Mouse (Mus musculus) kidney, postnatal 25 days (tissue): ENCODE data around the gene Hes6.

Experiments used
- DNase-seq, 2 experiments: peaks; one replicate each; pipeline ENCODE4 v3.0.0; 2021; ENCODE audit warnings: mixed read lengths in 2 of 2

The Hes6 gene

GRCm38 (mm10) chr1:91404976-91405375 lies 8.9 kb downstream of the Hes6 start:
- DNase-seq = no peak

DNA sequence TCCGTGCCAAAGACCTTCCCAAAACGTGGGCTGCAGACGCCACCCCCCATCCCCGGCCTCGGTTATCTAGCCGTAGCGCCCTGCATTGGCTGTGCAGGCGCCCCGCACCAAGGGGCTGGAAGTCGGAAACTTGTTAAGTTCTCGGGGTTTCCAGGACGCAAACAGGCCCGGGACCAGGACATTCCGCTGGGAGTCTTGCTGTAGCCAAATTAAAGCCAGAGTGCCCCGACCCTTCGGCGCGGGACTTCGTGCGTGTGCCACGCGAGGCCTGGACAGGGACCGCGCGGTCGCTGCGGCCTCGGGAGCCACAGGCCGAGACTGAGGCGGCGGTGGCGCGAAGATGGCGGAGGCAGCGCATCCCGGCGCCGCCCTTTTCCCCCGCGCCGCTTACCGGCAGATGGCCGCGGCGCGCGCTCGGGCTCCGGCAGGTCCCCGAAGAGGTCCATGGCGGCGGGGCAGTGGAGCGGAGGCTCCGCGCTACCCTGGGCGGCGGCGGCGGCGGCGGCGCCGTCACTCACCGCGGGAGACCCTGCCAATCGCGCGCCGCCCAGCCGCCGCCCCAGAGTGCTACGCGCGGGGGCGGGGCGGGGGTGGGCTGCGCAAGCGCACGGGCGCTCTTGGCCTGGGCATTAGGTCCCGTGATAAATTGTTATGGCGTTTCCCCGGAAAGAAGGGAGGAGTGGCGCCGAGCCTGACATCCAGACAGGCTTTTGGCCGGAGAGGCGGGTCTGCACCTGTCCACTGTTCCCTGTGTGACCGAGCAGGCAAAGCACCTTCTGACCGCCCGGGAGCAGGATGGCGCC lies 15.4 kb downstream of the Hes6 start, which contains the start of gene Ilkap:
Ilkap (minus strand) TSS at position 556 of the 803 bp plus-strand sequence.
- peak; percentile 85 to 91 for DNase-seq

GRCm38 (mm10) chr1:91397927-91398259 lies 15.9 kb downstream of the Hes6 start:
- DNase-seq = peak; percentile 17 to 41

DNA sequence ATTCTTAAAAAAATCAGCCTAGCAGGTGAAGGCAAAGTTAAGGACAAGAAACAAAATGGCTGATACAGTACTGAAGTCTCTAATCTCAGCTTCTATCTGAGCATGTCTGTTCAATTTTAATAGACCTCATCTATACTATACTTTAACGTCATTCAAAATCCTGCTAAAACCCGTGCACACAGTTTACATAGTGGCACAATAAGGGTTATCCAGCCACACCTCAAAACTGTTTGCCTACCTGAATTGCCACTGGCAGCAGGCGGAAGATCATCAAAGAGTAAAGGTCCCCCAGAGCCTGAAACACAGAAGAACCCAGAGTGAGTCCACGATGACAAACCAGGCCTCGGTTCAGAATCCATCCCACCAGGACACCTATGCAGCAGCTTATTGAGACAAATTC lies 23.5 kb downstream of the Hes6 start:
- peak in 1 of 2 experiments; percentile 11 for DNase-seq

- no peak for DNase-seq
Observed at GRCm38 (mm10) chr1:91381091-91381471, 32.8 kb downstream of the Hes6 start.

DNA sequence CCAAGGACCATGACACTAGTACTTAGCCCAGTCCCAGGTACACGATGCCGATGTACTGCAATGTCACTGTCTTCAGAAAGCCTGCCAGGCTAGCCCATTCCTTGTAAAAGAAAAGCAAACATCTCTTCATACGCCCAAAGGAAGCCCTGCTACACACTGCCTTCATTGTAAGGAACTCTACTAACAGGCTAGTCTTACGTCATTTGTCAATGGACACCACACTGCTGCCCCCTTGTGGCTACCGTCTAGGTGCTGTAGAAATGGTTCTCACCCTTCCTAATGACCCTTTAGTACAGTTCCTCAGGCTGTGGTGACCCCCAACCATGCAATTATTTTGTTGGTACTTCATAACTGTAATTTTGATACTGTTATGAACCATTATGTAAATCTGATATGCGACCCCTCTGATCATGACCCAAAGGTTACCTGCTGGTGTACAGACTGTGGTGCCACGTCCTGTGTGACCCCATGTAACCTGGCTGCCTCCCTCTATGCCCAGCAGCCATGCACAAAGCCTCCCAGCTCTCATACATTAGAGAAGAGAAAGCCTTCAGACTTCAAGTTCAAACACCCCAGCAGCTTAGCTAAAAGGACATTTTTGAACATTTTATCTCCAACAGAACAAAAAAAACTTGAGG lies 33.3 kb downstream of the Hes6 start:
- peak; percentile 77 to 91 for DNase-seq

DNA sequence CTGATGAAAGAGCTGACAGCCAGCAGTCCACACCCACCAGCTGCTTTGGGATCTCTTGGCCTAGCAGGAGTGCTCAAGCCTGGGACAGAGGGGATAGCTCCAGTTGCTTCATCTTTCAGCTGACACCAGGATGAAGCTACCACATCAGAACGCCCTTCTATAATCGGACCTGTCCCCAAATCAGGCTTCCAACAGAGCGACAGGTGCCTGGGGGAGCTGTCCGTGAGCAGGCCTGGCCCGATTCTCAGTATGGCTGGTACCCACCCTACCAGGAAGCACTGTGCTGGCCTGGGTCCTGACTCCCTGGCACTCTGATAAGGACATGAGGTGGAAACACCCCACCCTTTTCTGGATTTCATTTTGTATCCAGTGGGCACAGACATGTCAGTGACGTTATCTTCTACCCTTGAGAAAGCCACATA lies 40.4 kb downstream of the Hes6 start:
- DNase-seq = no peak

DNA sequence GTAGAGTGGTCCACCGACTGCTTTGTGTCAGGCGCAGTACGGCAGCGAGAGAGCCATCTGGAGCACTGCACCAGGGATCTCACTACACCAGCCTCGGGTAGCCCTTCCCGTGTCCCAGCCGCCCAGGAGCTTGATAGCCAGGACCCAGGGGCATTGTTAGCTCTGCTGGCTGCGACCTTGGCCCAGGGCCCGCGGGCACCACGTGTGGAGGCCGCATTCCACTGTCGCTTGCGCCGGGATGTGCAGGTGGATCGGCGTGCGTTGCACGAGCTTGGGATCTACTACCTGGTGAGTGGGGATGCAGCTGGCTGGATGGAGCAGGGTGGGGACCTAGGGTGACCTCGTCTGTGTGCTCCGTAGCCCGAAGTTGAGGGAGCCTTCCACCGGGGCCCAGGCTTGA lies 43.8 kb downstream of the Hes6 start:
- DNase-seq = no peak

- peak in 1 of 2 experiments; percentile 37 for DNase-seq
Observed at GRCm38 (mm10) chr1:91369408-91369807, 44.4 kb downstream of the Hes6 start.

- DNase-seq = no peak
Observed at GRCm38 (mm10) chr1:91367295-91367694, 46.5 kb downstream of the Hes6 start.

DNA sequence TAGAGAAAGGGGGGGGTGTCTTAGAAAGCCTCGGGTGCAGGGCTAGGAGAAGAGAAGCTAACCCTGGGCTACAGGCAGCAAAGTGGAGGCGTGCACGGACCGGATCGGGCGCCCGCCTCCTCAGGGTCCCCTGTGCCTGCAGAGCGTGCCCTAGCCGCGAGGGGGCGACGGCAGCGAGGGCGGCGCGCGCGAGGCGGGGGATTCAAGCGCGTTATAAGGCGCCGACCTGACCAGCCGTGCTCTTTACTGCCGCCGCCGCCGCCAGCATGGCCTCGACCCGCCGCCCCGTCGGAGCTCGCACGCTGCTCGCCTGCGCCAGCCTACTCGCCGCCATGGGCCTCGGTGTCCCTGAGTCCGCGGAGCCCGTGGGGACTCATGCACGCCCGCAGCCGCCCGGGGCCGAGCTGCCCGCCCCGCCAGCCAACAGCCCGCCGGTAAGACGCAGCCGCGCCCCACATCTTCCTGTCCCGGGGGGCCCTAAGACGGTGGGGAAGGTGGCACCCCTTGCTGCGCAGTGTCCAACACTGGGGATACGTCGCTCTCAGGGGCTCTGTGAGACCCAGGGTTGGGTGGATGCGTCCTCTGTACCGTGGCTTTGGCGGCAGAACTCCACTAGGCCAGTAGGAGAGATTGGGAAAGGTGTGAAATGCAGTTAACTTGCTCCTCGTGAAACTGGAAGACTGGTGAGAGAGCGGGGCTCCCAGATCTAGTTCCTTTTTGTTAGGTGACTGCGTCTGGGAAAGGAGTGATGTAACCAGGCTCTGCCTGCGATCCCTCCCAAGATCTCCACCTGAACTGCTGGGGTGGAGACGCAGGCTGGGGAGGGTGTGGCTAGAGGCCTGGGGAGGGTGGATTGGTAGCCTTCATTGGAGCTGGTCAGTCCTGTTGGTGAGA lies 47.4 kb downstream of the Hes6 start, which contains the start of gene Erfe:
Erfe (plus strand) TSS at position 216 of the 894 bp plus-strand sequence.
- peak; percentile 66 to 71 for DNase-seq

DNA sequence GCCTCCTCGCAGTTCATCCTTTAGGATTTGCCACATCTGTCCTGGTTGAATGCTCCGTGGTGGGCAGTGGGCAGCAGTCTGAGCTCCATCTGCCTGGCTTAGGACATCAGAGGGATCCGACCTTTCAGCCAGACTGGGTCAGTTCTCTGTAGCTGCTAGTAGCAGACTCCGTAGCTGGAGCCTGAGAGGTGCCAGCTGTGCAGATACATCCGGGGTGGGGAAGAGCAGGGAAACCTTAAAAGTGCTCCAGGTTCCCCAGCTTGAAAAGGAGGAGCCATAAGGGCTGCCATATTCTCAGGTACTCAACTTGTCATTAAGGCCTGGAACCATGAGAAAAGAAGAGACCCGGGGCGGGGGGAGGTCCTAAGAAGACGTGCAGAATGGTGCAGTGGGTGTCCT lies 48.0 kb downstream of the Hes6 start:
- DNase-seq = no peak

GRCm38 (mm10) chr1:91364822-91365644 lies 48.8 kb downstream of the Hes6 start:
- DNase-seq = no peak

DNA sequence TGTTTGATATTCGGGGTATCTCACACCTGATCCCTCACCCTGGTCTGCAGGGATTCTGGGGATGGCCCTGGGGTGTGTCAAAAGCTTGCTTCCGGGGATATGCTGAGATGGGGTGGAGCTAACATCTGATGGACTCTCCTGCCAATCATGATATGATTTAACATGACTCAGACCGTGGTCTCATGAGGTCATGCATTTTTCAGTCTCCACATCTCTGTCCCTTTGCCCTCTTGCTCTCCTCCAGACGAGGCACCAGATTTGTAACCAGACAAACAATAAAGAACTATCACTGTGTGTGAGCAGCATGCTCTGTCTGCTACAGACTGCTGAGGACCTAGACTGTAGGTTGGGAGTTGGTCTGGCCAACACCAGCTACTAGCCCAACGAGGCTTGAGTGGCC lies 51.7 kb downstream of the Hes6 start:
- no peak for DNase-seq
